Mouse (Mus musculus) heart, embryonic 15.5 days (tissue): ENCODE results near the gene Gm45213. TPM values are rescaled to one million over a fixed set of nuclear protein-coding genes. Genes with fewer than 3 reads are reported as not detected.

Experiments used
- ATAC-seq: fragments of 200-750 bp; cut with Nextera tagmentation; replicated peaks from 2 replicates; pipeline ENCODE4 v1.8.0; 2017; ENCODE audit warnings: low read depth, moderate TSS enrichment; ENCODE audit not compliant: insufficient number of reproducible peaks, insufficient read depth, low FRiP score
- H3K27ac ChIP-seq: fragments of 300-500 bp; sonication (generic); 2 replicates; pipeline ENCODE4 v1.5.1; 2015; ENCODE audit warnings: mild to moderate bottlenecking, inconsistent platforms
- H3K27me3 ChIP-seq: fragments of 300-500 bp; sonication (generic); 2 replicates; pipeline ENCODE4 v1.6.1; 2015; ENCODE audit warnings: inconsistent platforms
- H3K36me3 ChIP-seq: fragments of 300-500 bp; sonication (generic); 2 replicates; pipeline ENCODE4 v1.6.1; 2015; ENCODE audit warnings: mild to moderate bottlenecking, inconsistent platforms
- H3K4me1 ChIP-seq: fragments of 300-500 bp; sonication (generic); replicated peaks from 2 replicates; pipeline ENCODE4 v1.6.1; 2015; ENCODE audit warnings: inconsistent platforms
- H3K4me2 ChIP-seq: fragments of 300-500 bp; sonication (generic); 2 replicates; pipeline ENCODE4 v1.6.1; 2015; ENCODE audit warnings: inconsistent platforms, mild to moderate bottlenecking, moderate library complexity
- H3K4me3 ChIP-seq: fragments of 300-500 bp; sonication (generic); 2 replicates; pipeline ENCODE4 v1.5.1; 2015; ENCODE audit warnings: mild to moderate bottlenecking, inconsistent platforms
- H3K9ac ChIP-seq: fragments of 300-500 bp; sonication (generic); 2 replicates; pipeline ENCODE4 v1.6.1; 2015; ENCODE audit warnings: mild to moderate bottlenecking, inconsistent platforms
- H3K9me3 ChIP-seq: fragments of 300-500 bp; sonication (generic); replicated peaks from 2 replicates; pipeline ENCODE4 v1.6.1; 2016; ENCODE audit warnings: inconsistent platforms
- WGBS: fragments of 180-500 bp; shearing (Covaris S2); methylation state at CpG from one replicate; pipeline ENCODE4 v1.1.7; 2015; ENCODE audit warnings: mixed read lengths; 5-methylcytosine and 5-hydroxymethylcytosine counted together
- polyA plus RNA-seq: library from polyadenylated mRNA; unstranded; fragments of >200 nt; fragmentation: Nextera tagmentation; extraction: Ambion mirVana; gene quantifications from 2 replicates; pipeline ENCODE4 v1.2.1, GENCODE M21; 2015

Gm45213 gene
- polyA plus RNA-seq, 1 experiment from 2014 or later = not detected

DNA sequence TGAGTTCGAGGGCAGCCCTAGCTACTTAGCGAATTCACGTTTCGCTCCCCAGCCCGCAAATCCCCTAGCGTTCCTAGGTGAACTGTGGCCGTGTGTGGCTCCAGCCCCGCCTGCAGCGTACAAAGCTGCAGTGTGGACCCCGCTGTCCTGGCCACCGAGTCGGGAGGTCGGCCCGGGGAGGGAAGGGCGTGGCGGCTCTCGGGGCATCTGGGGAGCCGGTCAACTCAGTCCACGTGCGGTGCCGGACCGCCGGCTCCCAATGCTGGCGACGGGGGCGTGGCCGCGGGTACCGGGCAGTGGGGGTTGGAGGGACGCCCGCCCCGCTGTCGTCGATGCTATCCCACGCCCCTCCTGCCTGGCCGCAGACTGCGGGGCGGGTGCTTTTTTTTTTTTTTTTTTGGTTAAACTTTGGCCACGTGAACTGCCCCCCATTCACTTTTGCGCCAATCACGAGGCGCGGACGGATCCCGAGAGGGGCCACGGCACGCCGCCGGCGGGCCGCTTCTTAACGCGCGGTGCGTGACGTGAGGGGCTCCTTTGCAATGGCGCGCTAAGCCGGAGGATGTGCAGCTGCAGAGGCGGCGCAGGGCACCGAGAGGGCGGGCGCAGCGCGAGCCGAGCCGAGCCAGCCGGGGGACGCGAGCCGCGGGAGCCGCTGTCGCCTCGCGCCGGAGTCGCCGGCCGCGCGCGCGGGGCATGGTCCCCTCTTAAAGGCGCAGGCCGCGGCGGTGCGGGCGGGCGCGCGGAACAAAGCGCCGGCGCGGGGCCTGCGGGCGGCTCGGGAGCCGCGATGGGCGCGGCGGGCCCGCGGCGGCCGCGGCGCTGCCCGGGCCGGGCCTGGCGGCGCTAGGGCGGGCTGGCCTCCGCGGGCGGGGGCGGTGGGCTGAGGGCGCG lies 65.8 kb downstream of the Gm45213 start, which contains the start of gene Chsy1:
Gene Chsy1, plus strand, starts transcription at position 555 of the 894 bp plus-strand sequence.
- peak within 1 kb of the TSS; percentile 97 for H3K4me2 ChIP-seq
- peak; percentile 85 for ATAC-seq
- peaks cover 38% of the 10 kb centered on the region for H3K4me1 ChIP-seq
- H3K27ac ChIP-seq = peak within 1 kb of the TSS; percentile 91
- H3K4me3 ChIP-seq = peak within 1 kb of the TSS; percentile 95
- H3K36me3 ChIP-seq = no peaks in the 10 kb centered on the region
- no peaks in the 10 kb centered on the region for H3K27me3 ChIP-seq
- under 1% methylated on average over 78 of the region's 123 CpGs for WGBS
- H3K9me3 ChIP-seq = no peaks in the 10 kb centered on the region
- peak within 1 kb of the TSS; percentile 86 for H3K9ac ChIP-seq

DNA sequence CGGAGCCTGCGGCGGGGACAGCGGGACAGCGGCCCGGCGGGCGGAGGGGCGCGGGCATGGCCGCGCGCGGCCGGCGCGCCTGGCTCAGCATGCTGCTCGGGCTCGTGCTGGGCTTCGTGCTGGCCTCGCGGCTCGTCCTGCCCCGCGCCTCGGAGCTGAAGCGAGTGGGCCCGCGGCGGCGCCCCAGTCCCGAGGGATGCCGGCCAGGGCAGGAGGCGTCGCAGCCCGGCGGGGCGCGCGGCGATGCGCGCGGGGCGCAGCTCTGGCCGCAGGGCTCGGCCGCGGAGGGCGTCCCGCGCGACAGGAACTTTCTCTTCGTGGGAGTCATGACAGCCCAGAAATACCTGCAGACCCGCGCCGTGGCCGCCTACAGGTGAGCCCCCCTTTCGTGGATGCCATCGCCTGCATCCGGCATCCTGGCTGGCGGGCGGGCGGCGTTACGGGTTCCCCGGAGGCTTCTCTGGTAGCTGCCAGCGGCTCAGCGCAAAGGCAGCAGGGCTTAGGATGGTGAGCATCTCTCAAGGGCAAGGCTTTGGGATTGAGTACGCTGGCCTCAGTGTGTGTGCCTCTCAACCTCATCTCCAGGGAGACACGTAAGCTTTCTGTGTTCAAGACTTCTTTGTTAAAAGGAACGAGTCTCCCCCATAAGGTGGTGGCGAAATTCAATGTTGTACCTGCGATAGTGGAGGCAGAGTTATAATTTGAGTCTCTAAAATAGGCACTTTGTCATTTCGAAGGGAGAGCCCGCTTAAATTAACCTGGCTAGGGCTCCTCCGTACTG lies 66.6 kb downstream of the Gm45213 start:
- Histone ChIP-seq H3K27ac (peak overlapping the region; percentile 91), H3K4me1 (peaks cover 42% of the 10 kb centered on the region), H3K9me3 (no peaks in the 10 kb centered on the region), H3K4me3 (peak overlapping the region; percentile 95), H3K36me3 (no peaks in the 10 kb centered on the region), H3K4me2 (peak overlapping the region; percentile 97), H3K27me3 (no peaks in the 10 kb centered on the region), H3K9ac (peak overlapping the region; percentile 86)
- under 1% methylated on average over 64 of the region's 77 CpGs for WGBS
- peak; percentile 54 for ATAC-seq

DNA sequence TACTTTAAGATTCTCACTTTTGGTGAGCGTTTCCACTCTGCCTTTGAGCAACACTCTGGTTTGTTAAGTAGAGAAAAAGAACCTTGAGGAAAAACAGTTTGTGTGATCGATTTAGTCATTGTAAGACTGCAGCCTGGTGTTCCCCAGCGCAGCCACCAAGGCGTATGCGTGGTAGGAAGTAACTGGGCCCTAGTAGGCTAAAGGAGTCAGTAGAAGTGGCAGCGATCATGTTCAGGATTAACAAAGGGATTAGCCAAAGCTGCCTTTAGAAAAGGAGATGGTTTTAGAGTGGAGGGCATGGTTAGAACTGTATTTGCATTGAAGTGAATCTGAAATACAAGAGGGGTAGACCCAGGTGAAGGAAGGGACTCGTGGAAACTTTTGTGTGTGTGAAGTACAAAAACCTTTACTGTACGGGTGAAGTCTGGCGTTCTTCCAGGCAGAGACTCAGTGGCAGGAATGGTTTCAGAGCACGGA lies 67.3 kb downstream of the Gm45213 start:
- WGBS = 3% methylated on average over 10 of the region's 10 CpGs
- peak overlapping the region; percentile 95 for H3K4me3 ChIP-seq
- peak overlapping the region; percentile 97 for H3K4me2 ChIP-seq
- peaks cover 46% of the 10 kb centered on the region for H3K4me1 ChIP-seq
- no peaks in the 10 kb centered on the region for H3K9me3 ChIP-seq
- H3K27ac ChIP-seq = peak overlapping the region; percentile 91
- no peaks in the 10 kb centered on the region for H3K36me3 ChIP-seq
- H3K9ac ChIP-seq = peak overlapping the region; percentile 86
- ATAC-seq = no peak
- H3K27me3 ChIP-seq = no peaks in the 10 kb centered on the region

DNA sequence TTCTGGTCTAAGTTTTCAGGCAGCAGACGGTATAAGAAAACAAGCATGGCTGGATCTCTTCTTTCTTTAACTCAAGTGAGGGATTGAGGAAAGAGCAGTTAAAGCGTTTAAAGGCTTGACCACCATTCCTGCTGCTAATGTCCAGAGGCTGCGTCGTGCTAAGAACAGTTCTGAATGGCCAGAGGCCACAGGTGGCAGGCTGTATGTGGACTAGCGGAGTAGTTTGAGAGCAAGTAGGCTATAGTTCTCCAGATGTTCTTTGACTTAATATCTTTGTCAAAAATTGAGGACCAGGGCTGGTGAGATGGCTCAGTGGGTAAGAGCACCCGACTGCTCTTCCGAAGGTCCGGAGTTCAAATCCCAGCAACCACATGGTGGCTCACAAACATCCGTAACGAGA lies 67.8 kb downstream of the Gm45213 start:
- peaks cover 51% of the 10 kb centered on the region for H3K4me1 ChIP-seq
- ATAC-seq = no peak
- peak overlapping the region; percentile 86 for H3K9ac ChIP-seq
- H3K4me3 ChIP-seq = peak overlapping the region; percentile 95
- no peaks in the 10 kb centered on the region for H3K27me3 ChIP-seq
- WGBS = 67% methylated on average over 10 of the region's 10 CpGs
- H3K9me3 ChIP-seq = no peaks in the 10 kb centered on the region
- no peaks in the 10 kb centered on the region for H3K36me3 ChIP-seq
- peak overlapping the region; percentile 91 for H3K27ac ChIP-seq
- H3K4me2 ChIP-seq = peak overlapping the region; percentile 97

Other genes with a start within 250 kb of the Gm45213 start
- gene Pcsk6, start 181.9 kb upstream of the Gm45213 start, polyA plus RNA-seq = 1.8 and 2.7 TPM in 2 replicates
- 86.1 and 90.1 TPM in 2 replicates for gene Snrpa1, start 15.4 kb downstream of the Gm45213 start, polyA plus RNA-seq
- 64.5 and 70.4 TPM in 2 replicates for gene Selenos, start 36.0 kb downstream of the Gm45213 start, polyA plus RNA-seq
- 12.7 and 13.4 TPM in 2 replicates for gene Chsy1, start 65.9 kb downstream of the Gm45213 start, polyA plus RNA-seq